Mouse (Mus musculus): ENCODE measurements around the gene Cyp2r1. TPM values are rescaled to one million over a fixed set of nuclear protein-coding genes. Genes with fewer than 3 reads are reported as not detected.

Cyp2r1 gene
- polyA plus RNA-seq, 1 experiment from 2014 or later, result 1.9 TPM

Other genes starting within 250 kb of the Cyp2r1 start
- gene Pde3b, start 147.7 kb downstream of the Cyp2r1 start, polyA plus RNA-seq (2015; fragmentation: Nextera tagmentation; extraction: Ambion mirVana), result 5.5 and 6.0 TPM in 2 replicates
- gene Calca, start 73.4 kb upstream of the Cyp2r1 start, polyA plus RNA-seq (2015; fragmentation: Nextera tagmentation; extraction: Ambion mirVana), result 2.5 and 3.6 TPM in 2 replicates
- gene Calcb, start 155.7 kb upstream of the Cyp2r1 start, polyA plus RNA-seq (2015; fragmentation: Nextera tagmentation; extraction: Ambion mirVana), result 0.62 and 0.97 TPM in 2 replicates
- gene Insc, start 180.7 kb upstream of the Cyp2r1 start, polyA plus RNA-seq (2015; fragmentation: Nextera tagmentation; extraction: Ambion mirVana), result 4.3 and 5.3 TPM in 2 replicates